Mouse (Mus musculus): ENCODE measurements at regions not wholly inside any gene's neighbourhood (a gene's known extent, or its start where the extent isn't known, plus 50 kb on each side); places are given as distances from the start of the nearest gene placed in this dataset.

DNA sequence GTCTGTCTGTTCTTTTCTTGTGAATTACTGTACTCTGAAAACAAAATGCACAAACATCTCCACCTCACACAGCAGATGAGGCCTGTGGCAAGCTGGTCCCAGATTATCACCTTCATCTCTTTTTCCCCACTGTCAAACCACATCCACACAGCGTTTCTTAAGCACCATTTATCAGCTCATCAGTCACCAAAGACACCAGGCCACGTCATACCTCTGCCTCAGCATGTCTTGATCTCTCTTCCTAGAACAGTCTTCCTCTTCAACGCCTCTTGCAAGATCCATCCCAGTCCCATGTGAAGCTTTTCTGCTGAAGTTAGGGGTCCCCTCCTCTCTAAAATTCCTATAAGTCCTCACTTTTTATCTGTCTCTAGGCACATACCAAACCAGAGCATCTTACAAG is 340.8 kb upstream of the Acvr2a start:
- TF ChIP-seq CTCF (IDR thresholded peaks at IDR 0.05) (no peak), POLR2A (IDR thresholded peaks at IDR 0.05; ENCODE audit: insufficient read depth, low read depth, low read length) (no peak), EP300 (IDR thresholded peaks at IDR 0.05; ENCODE audit: insufficient read depth, low read depth, low read length) (no peak)
